Mouse (Mus musculus): ENCODE results near the gene Onecut1.

DNA sequence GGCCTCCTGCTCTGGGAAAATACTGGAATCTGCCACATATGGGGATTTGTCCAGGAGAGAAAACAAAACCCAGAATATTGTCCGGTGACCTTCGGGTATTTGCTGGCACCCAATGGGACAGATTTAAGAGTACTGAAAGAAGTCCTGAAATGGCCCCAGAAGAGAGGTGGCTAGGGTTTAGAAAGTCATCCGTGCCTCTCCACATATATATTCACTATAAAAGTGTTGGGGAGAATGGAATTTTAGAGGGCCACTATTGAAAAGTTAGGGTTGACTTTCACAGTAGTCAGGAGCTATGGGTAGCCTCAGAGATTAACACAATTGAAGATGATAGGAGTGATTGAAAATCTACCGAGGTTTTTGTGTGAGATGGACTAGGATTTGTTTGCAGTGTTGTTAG is 6.3 kb upstream of the Onecut1 start:
- TF ChIP-seq CTCF (IDR thresholded peaks at IDR 0.05; ENCODE audit: extremely low read depth, insufficient read depth, low read length) (no peak), POLR2A (IDR thresholded peaks at IDR 0.05; ENCODE audit: extremely low read depth, insufficient read depth, low read length) (no peak)

All from cortical plate, adult 2 months (tissue).